Mouse (Mus musculus) embryo, embryonic 11.5 days (tissue): ENCODE data around the gene Slc36a2.
A peak's percentile ranks its signal among the peaks of the same experiment; 100 is the strongest.

Source experiments
- DNase-seq: peaks from one replicate; pipeline ENCODE4 v3.0.0-alpha.2; 2012; ENCODE audit warnings: low read depth, low spot score

Gene Slc36a2

GRCm38 (mm10) chr11:55184733-55185291 lies at the start of gene Slc36a2:
Gene Slc36a2 (minus strand): TSS chr11:55185077.
- DNase-seq: no peak

- no peak for DNase-seq
Measured at GRCm38 (mm10) chr11:55234288-55234687, 49.4 kb upstream of the Slc36a2 start.

GRCm38 (mm10) chr11:55231034-55231433 lies 46.2 kb upstream of the Slc36a2 start:
- DNase-seq: no peak

GRCm38 (mm10) chr11:55221306-55221705 lies 36.4 kb upstream of the Slc36a2 start:
- DNase-seq: no peak

GRCm38 (mm10) chr11:55218473-55218872 lies 33.6 kb upstream of the Slc36a2 start:
- DNase-seq: no peak

- no peak for DNase-seq
Measured at GRCm38 (mm10) chr11:55217880-55218279, 33.0 kb upstream of the Slc36a2 start.

GRCm38 (mm10) chr11:55217418-55217817 lies 32.5 kb upstream of the Slc36a2 start:
- no peak for DNase-seq

GRCm38 (mm10) chr11:55216830-55217229 lies 32.0 kb upstream of the Slc36a2 start:
- no peak for DNase-seq

GRCm38 (mm10) chr11:55216061-55216460 lies 31.2 kb upstream of the Slc36a2 start:
- no peak for DNase-seq

- DNase-seq: no peak
Measured at GRCm38 (mm10) chr11:55214978-55215377, 30.1 kb upstream of the Slc36a2 start.

- no peak for DNase-seq
Measured at GRCm38 (mm10) chr11:55214161-55214560, 29.3 kb upstream of the Slc36a2 start.

GRCm38 (mm10) chr11:55213518-55213917 lies 28.6 kb upstream of the Slc36a2 start:
- DNase-seq: no peak

- no peak for DNase-seq
Measured at GRCm38 (mm10) chr11:55209626-55210353, 24.9 kb upstream of the Slc36a2 start.

GRCm38 (mm10) chr11:55209032-55209431 lies 24.2 kb upstream of the Slc36a2 start:
- DNase-seq: no peak

- no peak for DNase-seq
Measured at GRCm38 (mm10) chr11:55208001-55208690, 23.3 kb upstream of the Slc36a2 start.

- DNase-seq: no peak
Measured at GRCm38 (mm10) chr11:55204602-55205001, 19.7 kb upstream of the Slc36a2 start.

GRCm38 (mm10) chr11:55204159-55204596 lies 19.3 kb upstream of the Slc36a2 start, which contains the start of gene Slc36a1:
Gene Slc36a1 (plus strand): TSS chr11:55204350.
- DNase-seq: peak; percentile 94

GRCm38 (mm10) chr11:55197740-55198510 lies 13.0 kb upstream of the Slc36a2 start:
- DNase-seq: no peak

GRCm38 (mm10) chr11:55197086-55197485 lies 12.2 kb upstream of the Slc36a2 start:
- no peak for DNase-seq

- no peak for DNase-seq
Measured at GRCm38 (mm10) chr11:55190216-55190615, 5.3 kb upstream of the Slc36a2 start.

- DNase-seq: no peak
Measured at GRCm38 (mm10) chr11:55187777-55188176, 2.9 kb upstream of the Slc36a2 start.

- DNase-seq: no peak
Measured at GRCm38 (mm10) chr11:55187292-55187691, 2.4 kb upstream of the Slc36a2 start.
